Mouse (Mus musculus): ENCODE data around the gene Pcbp3. TPM values are rescaled to one million over a fixed set of nuclear protein-coding genes. Genes with fewer than 3 reads are reported as not detected.

The Pcbp3 gene
- polyA plus RNA-seq, 1 experiment from 2014 or later = 58.4 TPM

DNA sequence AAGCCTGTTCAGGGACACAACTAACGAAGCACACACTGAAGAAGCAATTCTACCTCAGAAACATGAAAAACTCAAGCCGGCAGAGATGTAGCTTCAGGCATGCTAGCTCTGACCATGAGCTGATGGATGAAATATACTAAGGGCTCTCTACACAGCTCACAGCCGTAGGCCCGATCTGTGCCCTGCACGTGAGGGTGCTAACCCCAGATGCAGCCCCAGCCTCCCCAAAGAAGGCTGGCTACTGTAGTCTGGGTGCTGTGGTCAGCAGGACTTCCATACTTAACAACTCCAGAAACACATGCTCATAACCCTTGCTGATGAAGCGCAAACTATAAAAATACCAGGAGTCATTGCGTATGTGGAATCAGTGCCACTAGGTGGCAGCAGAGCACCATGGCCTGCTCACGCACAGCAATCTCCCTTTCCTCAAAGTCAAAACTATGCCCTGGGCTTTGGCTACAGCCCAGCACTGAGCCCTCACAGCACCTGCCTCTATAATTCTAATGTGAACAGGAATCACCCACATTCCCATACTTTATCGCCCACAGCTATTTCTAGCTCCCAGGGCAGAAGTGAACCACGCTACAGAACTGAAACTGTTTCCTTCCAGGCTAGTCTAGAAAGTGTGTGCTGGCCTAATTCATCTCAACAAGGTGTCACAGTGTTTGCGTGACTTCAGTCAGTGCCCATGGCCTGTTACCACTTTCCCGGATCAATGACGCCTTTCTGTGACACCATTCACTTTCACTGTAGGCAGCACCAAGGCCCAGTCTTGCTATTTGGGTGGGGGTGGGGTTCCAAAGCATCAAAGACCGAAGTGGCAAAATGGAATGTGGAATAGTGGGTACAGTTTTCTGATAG is 126.0 kb downstream of the Pcbp3 start:
- H3K4me3 ChIP-seq = no peak overlapping the region
- H3K27me3 ChIP-seq (ENCODE audit: poor library complexity, severe bottlenecking) = no peaks in the 10 kb centered on the region
- H3K27ac ChIP-seq = no peak overlapping the region
- DNase-seq (ENCODE audit: extremely low spot score, low spot score) = peak; percentile 76
- no peaks in the 10 kb centered on the region for H3K36me3 ChIP-seq (replicated peaks)
- H3K9me3 ChIP-seq = no peaks in the 10 kb centered on the region
- WGBS = 66% methylated on average over 14 of the region's 14 CpGs
- H3K4me1 ChIP-seq = peaks cover 7% of the 10 kb centered on the region; the same call in 1 of the 2 replicates

DNA sequence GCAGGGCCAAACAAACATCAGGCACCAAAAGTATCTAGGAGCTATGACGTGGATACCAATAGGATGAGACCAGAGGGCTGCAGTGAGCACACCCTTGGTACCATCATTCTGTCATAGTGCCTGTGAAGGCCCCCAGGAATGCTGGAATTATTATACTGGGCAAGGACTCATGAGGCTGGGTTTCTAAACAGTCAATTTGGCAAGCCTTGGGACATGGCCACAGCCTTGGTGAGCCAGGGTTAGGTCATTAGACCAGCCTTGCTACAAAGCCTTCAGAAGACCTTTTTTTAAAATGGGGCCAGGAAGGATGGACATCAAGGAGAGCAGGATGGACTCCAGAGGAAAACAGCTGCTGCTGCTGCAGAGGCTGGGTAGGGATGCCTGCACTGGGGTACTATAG is 128.8 kb downstream of the Pcbp3 start:
- DNase-seq (ENCODE audit: extremely low spot score, low spot score) = no peak
- no peak overlapping the region for H3K27ac ChIP-seq
- 87% methylated on average over 1 of the region's 1 CpGs for WGBS

DNA sequence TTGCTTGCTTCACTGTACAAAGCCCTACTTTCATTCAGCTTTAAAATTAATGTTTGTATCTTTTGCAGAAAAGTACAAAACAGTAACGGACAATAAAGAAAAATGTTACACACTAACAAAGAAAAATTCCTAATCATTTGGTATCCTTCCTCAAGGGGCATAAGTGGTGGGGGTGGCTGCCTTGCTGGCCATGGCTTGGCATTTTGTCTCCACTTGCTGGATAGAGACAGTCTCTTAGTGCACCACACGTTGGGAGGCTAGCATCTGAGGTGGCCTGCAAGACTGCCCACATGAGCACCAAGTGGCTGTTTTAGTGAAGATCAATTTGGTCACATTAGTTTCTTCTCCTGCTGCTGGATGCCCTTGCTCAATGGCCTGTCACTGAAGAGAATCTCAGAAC is 129.8 kb downstream of the Pcbp3 start:
- no peak overlapping the region for H3K4me3 ChIP-seq
- H3K4me1 ChIP-seq = peaks cover 5% of the 10 kb centered on the region; the same call in 1 of the 2 replicates
- WGBS = 82% methylated on average over 2 of the region's 2 CpGs
- H3K36me3 ChIP-seq (replicated peaks) = peaks cover 4% of the 10 kb centered on the region; the same call in 1 of the 2 replicates
- DNase-seq (ENCODE audit: extremely low spot score, low spot score) = no peak
- no peaks in the 10 kb centered on the region for H3K27me3 ChIP-seq (ENCODE audit: poor library complexity, severe bottlenecking)
- H3K27ac ChIP-seq = no peak overlapping the region
- H3K9me3 ChIP-seq = peaks cover 6% of the 10 kb centered on the region; the same call in 1 of the 2 replicates

More for the DNA sequence above, 128.8 kb downstream of the Pcbp3 start:
- peaks cover 5% of the 10 kb centered on the region; the same call in 1 of the 2 replicates for H3K4me1 ChIP-seq
- peaks cover 4% of the 10 kb centered on the region; the same call in 1 of the 2 replicates for H3K36me3 ChIP-seq (replicated peaks)
- no peaks in the 10 kb centered on the region for H3K27me3 ChIP-seq (ENCODE audit: poor library complexity, severe bottlenecking)
- no peak overlapping the region for H3K4me3 ChIP-seq
- peaks cover 6% of the 10 kb centered on the region; the same call in 1 of the 2 replicates for H3K9me3 ChIP-seq

DNA sequence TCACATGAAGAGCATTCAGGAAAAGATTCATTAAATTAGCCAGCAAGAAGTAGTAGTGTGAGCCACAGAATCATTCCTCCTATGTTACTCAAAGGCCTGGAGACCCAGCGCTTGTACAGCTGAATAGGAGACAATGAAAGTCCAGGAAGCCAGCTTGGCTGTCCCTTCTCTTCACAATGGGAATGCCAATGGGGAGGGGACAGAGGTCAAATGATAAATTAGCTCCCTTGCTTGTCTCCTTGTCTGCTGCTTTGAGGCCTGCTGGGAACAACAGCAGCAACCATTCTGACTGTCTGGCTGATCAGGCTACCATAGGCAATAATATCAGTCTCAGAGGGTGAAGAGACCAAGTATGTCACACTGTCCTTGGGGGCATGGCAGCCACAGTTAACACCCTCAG is 130.5 kb downstream of the Pcbp3 start:
- Histone ChIP-seq H3K27me3 (ENCODE audit: poor library complexity, severe bottlenecking) (no peaks in the 10 kb centered on the region), H3K9me3 (peaks cover 6% of the 10 kb centered on the region; the same call in 1 of the 2 replicates), H3K27ac (no peak overlapping the region), H3K36me3 (replicated peaks) (peaks cover 4% of the 10 kb centered on the region; the same call in 1 of the 2 replicates), H3K4me1 (peaks cover 5% of the 10 kb centered on the region; the same call in 1 of the 2 replicates), H3K4me3 (no peak overlapping the region)
- 66% methylated on average over 1 of the region's 1 CpGs for WGBS
- no peak for DNase-seq (ENCODE audit: extremely low spot score, low spot score)

- Histone ChIP-seq H3K4me1 (peaks cover 5% of the 10 kb centered on the region; the same call in 1 of the 2 replicates), H3K36me3 (replicated peaks) (peaks cover 4% of the 10 kb centered on the region; the same call in 1 of the 2 replicates), H3K9me3 (peaks cover 6% of the 10 kb centered on the region; the same call in 1 of the 2 replicates), H3K4me3 (no peak overlapping the region), H3K27ac (no peak overlapping the region), H3K27me3 (ENCODE audit: poor library complexity, severe bottlenecking) (no peaks in the 10 kb centered on the region)
- 95% methylated on average over 4 of the region's 4 CpGs for WGBS
- DNase-seq (ENCODE audit: extremely low spot score, low spot score) = no peak
Measured at GRCm38 (mm10) chr10:76828936-76829335, 132.8 kb downstream of the Pcbp3 start.

DNA sequence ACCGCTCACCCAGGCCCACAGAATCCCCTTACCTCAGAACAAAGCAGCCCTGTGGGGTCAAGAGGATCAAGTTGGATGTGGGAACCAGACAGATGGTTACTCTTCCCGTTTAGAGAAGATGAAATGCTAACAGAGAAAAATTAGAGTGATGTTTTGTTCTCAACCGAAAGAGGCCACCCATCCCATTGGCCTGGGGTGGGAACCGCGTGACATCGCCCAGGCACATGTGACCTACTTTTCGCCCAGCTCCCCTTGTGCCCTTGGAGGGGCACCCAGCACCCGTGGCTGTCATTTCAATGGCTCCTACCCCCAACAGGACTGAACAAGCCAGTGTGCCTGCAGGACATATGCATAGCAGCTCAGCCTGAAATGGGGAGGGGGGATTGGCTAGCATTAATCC is 139.0 kb downstream of the Pcbp3 start:
- DNase-seq (ENCODE audit: extremely low spot score, low spot score) = no peak
- Histone ChIP-seq H3K27ac (no peak overlapping the region), H3K4me1 (peaks cover 7% of the 10 kb centered on the region), H3K4me3 (no peak overlapping the region), H3K9me3 (no peaks in the 10 kb centered on the region), H3K36me3 (replicated peaks) (no peaks in the 10 kb centered on the region), H3K27me3 (ENCODE audit: poor library complexity, severe bottlenecking) (0 out of 2 replicates have a peak, but pooled peaks cover 2% of the 10 kb centered on the region)
- WGBS = 90% methylated on average over 8 of the region's 8 CpGs

GRCm38 (mm10) chr10:76819321-76819720 is 142.4 kb downstream of the Pcbp3 start:
- H3K4me1 ChIP-seq = peaks cover 26% of the 10 kb centered on the region
- H3K27ac ChIP-seq = no peak overlapping the region
- H3K36me3 ChIP-seq (replicated peaks) = no peaks in the 10 kb centered on the region
- H3K4me3 ChIP-seq = no peak overlapping the region
- no peaks in the 10 kb centered on the region for H3K9me3 ChIP-seq
- peaks cover 14% of the 10 kb centered on the region; the same call in 1 of the 2 replicates for H3K27me3 ChIP-seq (ENCODE audit: poor library complexity, severe bottlenecking)
- no peak for DNase-seq (ENCODE audit: extremely low spot score, low spot score)
- 49% methylated on average over 2 of the region's 2 CpGs for WGBS

GRCm38 (mm10) chr10:76818337-76818736 is 143.3 kb downstream of the Pcbp3 start:
- no peak overlapping the region for H3K27ac ChIP-seq
- H3K4me3 ChIP-seq = no peak overlapping the region
- peaks cover 14% of the 10 kb centered on the region; the same call in 1 of the 2 replicates for H3K27me3 ChIP-seq (ENCODE audit: poor library complexity, severe bottlenecking)
- H3K4me1 ChIP-seq = peaks cover 26% of the 10 kb centered on the region
- WGBS = 95% methylated on average over 2 of the region's 2 CpGs
- no peaks in the 10 kb centered on the region for H3K36me3 ChIP-seq (replicated peaks)
- H3K9me3 ChIP-seq = no peaks in the 10 kb centered on the region
- DNase-seq (ENCODE audit: extremely low spot score, low spot score) = no peak

DNA sequence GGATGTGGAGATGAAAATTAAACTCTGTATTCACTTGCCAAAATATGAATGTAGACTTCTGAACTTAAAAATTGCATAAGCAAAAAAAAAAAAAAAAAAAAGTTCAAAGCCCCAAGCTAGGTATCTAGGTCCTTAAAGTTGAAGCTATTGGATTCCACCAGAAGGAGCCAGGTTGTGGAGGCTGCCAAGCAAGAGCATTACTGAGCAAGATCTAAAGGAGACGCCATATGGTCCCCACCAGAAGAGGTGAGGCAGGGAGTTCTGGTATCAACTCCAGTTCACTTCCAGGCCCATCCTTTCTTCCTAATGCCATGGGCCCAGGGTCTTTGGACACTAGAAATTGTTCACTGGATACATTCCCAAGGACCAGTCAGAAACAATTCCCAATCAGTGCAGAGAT is 144.8 kb downstream of the Pcbp3 start:
- Histone ChIP-seq H3K4me1 (peaks cover 26% of the 10 kb centered on the region), H3K9me3 (no peaks in the 10 kb centered on the region), H3K27ac (no peak overlapping the region), H3K36me3 (replicated peaks) (no peaks in the 10 kb centered on the region), H3K4me3 (no peak overlapping the region), H3K27me3 (ENCODE audit: poor library complexity, severe bottlenecking) (peaks cover 24% of the 10 kb centered on the region; the same call in 1 of the 2 replicates)
- 76% methylated on average over 1 of the region's 1 CpGs for WGBS
- DNase-seq (ENCODE audit: extremely low spot score, low spot score) = no peak

- peaks cover 26% of the 10 kb centered on the region for H3K4me1 ChIP-seq
- no peak overlapping the region for H3K4me3 ChIP-seq
- H3K27ac ChIP-seq = 0 out of 2 replicates have a peak overlapping the region, but pooled peaks have one; percentile 16
- 21% methylated on average over 7 of the region's 7 CpGs for WGBS
- peaks cover 24% of the 10 kb centered on the region; the same call in 1 of the 2 replicates for H3K27me3 ChIP-seq (ENCODE audit: poor library complexity, severe bottlenecking)
- no peak for DNase-seq (ENCODE audit: extremely low spot score, low spot score)
- H3K9me3 ChIP-seq = no peaks in the 10 kb centered on the region
- no peaks in the 10 kb centered on the region for H3K36me3 ChIP-seq (replicated peaks)
Measured at GRCm38 (mm10) chr10:76816436-76816835, 145.3 kb downstream of the Pcbp3 start.

DNA sequence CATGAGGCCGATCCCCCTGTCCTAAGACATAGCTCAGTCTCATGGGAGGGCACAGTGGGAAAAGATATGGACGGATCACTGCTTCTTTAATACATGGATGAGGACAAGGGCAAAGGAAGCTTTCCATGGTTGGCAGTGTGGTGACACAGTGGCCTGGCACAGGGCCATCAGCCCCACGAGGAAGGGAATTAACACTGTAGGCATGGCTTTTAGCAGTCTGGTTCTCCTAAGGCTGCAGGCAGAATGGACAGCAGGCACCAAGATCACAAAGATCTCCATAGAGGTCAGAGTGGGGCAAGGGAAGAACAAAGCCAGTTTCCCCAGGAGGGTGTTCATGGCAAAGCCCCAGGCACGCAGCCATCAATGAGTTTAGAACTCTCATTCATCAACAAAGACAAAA is 146.2 kb downstream of the Pcbp3 start:
- no peaks in the 10 kb centered on the region for H3K9me3 ChIP-seq
- peaks cover 24% of the 10 kb centered on the region; the same call in 1 of the 2 replicates for H3K27me3 ChIP-seq (ENCODE audit: poor library complexity, severe bottlenecking)
- DNase-seq (ENCODE audit: extremely low spot score, low spot score) = no peak
- H3K27ac ChIP-seq = peak overlapping the region; percentile 54; the same call in 1 of the 2 replicates
- H3K4me3 ChIP-seq = no peak overlapping the region
- 49% methylated on average over 4 of the region's 4 CpGs for WGBS
- peaks cover 34% of the 10 kb centered on the region for H3K4me1 ChIP-seq
- H3K36me3 ChIP-seq (replicated peaks) = no peaks in the 10 kb centered on the region

- 88% methylated on average over 8 of the region's 8 CpGs for WGBS
- no peak overlapping the region for H3K4me3 ChIP-seq
- H3K36me3 ChIP-seq (replicated peaks) = no peaks in the 10 kb centered on the region
- H3K27me3 ChIP-seq (ENCODE audit: poor library complexity, severe bottlenecking) = peaks cover 24% of the 10 kb centered on the region; the same call in 1 of the 2 replicates
- no peaks in the 10 kb centered on the region for H3K9me3 ChIP-seq
- H3K27ac ChIP-seq = peak overlapping the region; percentile 54; the same call in 1 of the 2 replicates
- H3K4me1 ChIP-seq = peaks cover 41% of the 10 kb centered on the region
- DNase-seq (ENCODE audit: extremely low spot score, low spot score) = no peak
Measured at GRCm38 (mm10) chr10:76814811-76815210, 146.9 kb downstream of the Pcbp3 start.
